Mouse (Mus musculus) thymus, postnatal 14 days (tissue): ENCODE data around the gene Gm4869.

Experiments used
- DNase-seq: peaks from one replicate; pipeline ENCODE4 v3.0.0; 2021

Gm4869 gene

GRCm38 (mm10) chr5:140472336-140472735 lies 26.9 kb downstream of the Gm4869 start:
- peak; percentile 44 for DNase-seq

GRCm38 (mm10) chr5:140481458-140481857 lies 36.0 kb downstream of the Gm4869 start:
- no peak for DNase-seq

GRCm38 (mm10) chr5:140491142-140491541 lies 45.7 kb downstream of the Gm4869 start:
- DNase-seq: no peak

GRCm38 (mm10) chr5:140492684-140493233 lies 47.3 kb downstream of the Gm4869 start:
- no peak for DNase-seq

GRCm38 (mm10) chr5:140498176-140498575 lies 52.7 kb downstream of the Gm4869 start:
- DNase-seq: no peak

GRCm38 (mm10) chr5:140500736-140501135 lies 55.3 kb downstream of the Gm4869 start:
- no peak for DNase-seq

GRCm38 (mm10) chr5:140501982-140502836 lies 56.8 kb downstream of the Gm4869 start:
- DNase-seq: peak; percentile 29

GRCm38 (mm10) chr5:140502925-140503324 lies 57.5 kb downstream of the Gm4869 start:
- peak; percentile 45 for DNase-seq

GRCm38 (mm10) chr5:140505208-140505780 lies 59.8 kb downstream of the Gm4869 start, which contains the start of gene Chst12:
Chst12 (plus strand) TSS chr5:140505550.
- DNase-seq: peak; percentile 100

- DNase-seq: peak; percentile 38
These were observed 60.8 kb downstream of the Gm4869 start for GRCm38 (mm10) chr5:140506096-140506794.

- DNase-seq: no peak
These were observed 62.2 kb downstream of the Gm4869 start for GRCm38 (mm10) chr5:140507466-140508208.

- no peak for DNase-seq
These were observed 63.2 kb downstream of the Gm4869 start for GRCm38 (mm10) chr5:140508686-140509085.

- DNase-seq: no peak
These were observed 63.8 kb downstream of the Gm4869 start for GRCm38 (mm10) chr5:140509204-140509603.

- DNase-seq: peak; percentile 38
These were observed 64.9 kb downstream of the Gm4869 start for GRCm38 (mm10) chr5:140510012-140511000.

GRCm38 (mm10) chr5:140513921-140514320 lies 68.5 kb downstream of the Gm4869 start:
- DNase-seq: no peak

GRCm38 (mm10) chr5:140514799-140515486 lies 69.5 kb downstream of the Gm4869 start:
- DNase-seq: no peak

GRCm38 (mm10) chr5:140517159-140517920 lies 71.9 kb downstream of the Gm4869 start:
- DNase-seq: peak; percentile 8

GRCm38 (mm10) chr5:140517921-140518230 lies 72.4 kb downstream of the Gm4869 start:
- peak; percentile 14 for DNase-seq

GRCm38 (mm10) chr5:140521196-140521595 lies 75.8 kb downstream of the Gm4869 start:
- no peak for DNase-seq

- DNase-seq: no peak
These were observed 81.3 kb downstream of the Gm4869 start for GRCm38 (mm10) chr5:140526754-140527153.
